Mouse (Mus musculus): ENCODE results near the gene Pacrg.

GRCm38 (mm10) chr17:10399706-10400105, 440.4 kb downstream of the Pacrg start:
- TF ChIP-seq CTCF (IDR thresholded peaks at IDR 0.05; ENCODE audit: low read depth) (no peak), EP300 (IDR thresholded peaks at IDR 0.05; ENCODE audit: low read depth) (no peak)
